Mouse (Mus musculus) mouse embryonic stem cell (cell line): ENCODE measurements around the gene Pde11a.
"Not testable (repeated sequence)": the region's sequence is repeated elsewhere in the genome, so short reads cannot be mapped to it uniquely, and the experiment has no call there.

ENCODE experiments used
- in situ Hi-C, 2 experiments: fragments of 300-500 bp; cut with MboI; formaldehyde crosslinking; loops; 1 replicate in 1 of 2; 3 replicates in 1 of 2; pipeline ENCODE4 v1.14.3; 2019 to 2020; ENCODE audit warnings: low sequenced_read_pairs in 2 of 2, low pct_unique_long_range_greater_than_20kb in 1 of 2, mixed read lengths in 1 of 2; ENCODE audit not compliant: unreplicated experiment in 1 of 2

The Pde11a gene

DNA sequence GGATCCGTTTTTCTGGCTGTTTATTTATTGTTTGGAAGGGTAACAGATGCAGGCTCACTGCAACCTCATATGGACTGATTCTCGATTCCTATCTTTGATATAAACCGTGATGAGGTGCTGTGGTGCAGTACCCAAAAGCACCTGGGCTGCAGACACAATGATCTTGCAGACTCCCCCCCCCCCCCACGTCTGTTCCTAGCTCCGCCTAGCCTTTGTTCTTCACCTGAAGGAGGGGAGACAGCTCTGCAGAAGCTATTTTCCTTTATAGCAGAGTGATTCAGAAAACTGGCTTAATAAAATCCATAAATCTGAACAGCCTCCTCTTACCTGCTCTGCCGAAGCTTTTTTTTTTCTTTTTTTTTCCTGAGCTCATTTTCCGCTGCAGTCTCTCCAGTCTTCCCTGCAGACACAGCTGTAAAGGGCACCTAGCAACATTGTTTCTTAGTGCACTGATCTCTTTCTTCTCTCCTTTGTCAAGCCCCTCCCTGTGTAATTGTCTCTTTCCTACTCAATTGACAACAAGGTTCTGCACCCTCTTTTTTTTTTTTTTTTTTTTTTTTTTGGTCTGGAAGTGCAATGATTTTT is 349.7 kb downstream of the Pde11a start:
- in situ Hi-C loops = loop anchor here in 1 of 2 experiments (5.0 kb wide), 1 partner anchor 78 kb away; no protein-coding TSS in a partner anchor

DNA sequence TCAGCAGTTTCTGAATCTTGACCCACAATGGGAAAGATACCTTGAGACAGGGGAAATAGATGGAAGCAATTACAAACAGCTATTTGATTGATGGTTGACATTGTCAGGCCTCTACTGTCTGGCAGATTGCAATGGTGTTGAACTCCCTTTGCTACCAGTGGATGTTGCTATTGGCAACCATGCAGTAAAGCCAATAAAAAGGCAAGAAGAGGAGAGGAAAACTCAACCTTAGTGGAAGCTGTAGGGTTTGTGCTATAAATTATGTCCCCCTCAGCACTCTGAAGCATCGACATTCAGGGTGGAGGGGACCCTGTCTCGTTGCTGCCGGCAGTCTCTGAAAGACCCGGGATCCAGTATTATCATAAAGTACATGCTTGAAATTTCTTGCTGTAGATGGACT is 350.2 kb downstream of the Pde11a start:
- in situ Hi-C loops = loop anchor here in 1 of 2 experiments (5.0 kb wide), 1 partner anchor 79 kb away; no protein-coding TSS in a partner anchor

DNA sequence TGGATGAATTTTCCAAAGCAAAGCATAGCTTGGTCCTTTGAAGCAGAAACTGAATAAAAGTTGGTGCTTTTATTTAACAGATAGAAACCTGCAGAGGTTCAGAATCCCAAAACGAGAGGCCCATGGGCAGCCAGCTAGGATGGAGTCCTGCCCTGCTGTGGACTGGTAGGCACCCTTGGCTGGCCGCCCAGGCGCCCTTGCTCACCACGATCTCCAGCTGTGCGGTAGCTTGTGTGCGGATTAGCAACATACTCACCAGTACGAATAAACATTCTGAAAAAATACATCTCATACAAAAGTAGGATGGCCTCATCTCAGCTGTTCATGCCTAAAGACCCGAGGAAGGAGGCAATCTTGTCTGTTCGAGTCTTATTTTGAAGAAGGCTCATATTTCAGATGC is 350.8 kb downstream of the Pde11a start:
- in situ Hi-C loops = loop anchor here in 1 of 2 experiments (5.0 kb wide), 1 partner anchor 80 kb away; no protein-coding TSS in a partner anchor

DNA sequence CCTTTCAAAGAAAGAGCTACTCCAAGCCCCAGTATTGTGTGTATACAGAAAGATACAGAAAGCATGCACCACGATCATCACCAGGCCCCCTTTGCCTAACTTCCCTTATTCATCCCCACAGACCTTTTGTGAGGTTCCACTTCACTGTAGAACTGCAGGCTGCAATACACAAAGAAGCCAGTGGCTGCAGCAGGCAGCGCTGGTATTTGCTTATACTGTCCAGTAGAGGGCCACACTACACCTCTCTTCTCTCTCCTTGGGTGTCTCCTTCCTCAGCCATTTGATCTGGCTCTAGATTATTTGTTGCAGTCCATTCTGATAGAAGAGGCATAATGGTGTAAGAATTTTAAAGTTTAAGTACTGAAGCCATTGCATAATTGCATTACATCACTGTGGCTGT is 353.4 kb downstream of the Pde11a start:
- in situ Hi-C loops = loop anchor here in 1 of 2 experiments (5.0 kb wide), 1 partner anchor 82 kb away; no protein-coding TSS in a partner anchor

DNA sequence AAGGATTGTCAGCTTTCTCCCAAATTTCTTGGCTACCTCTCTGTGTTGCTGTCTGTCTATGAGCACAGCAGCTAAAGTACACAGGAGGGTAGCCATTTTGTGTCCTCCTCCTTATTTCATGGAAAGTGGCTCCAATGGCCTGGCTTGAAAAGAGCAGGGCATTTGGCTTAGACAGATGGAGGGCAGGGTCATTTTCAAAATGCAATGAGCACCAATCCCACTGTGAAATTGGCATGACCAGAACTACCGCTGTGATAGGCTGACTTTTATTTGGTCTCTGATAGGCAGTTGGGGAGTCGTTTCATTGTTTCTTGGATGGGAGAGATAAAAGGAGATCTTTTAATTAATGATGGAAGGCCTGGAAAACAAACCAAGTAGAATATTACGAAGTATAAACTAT is 354.7 kb downstream of the Pde11a start:
- in situ Hi-C loops = no loop called here

DNA sequence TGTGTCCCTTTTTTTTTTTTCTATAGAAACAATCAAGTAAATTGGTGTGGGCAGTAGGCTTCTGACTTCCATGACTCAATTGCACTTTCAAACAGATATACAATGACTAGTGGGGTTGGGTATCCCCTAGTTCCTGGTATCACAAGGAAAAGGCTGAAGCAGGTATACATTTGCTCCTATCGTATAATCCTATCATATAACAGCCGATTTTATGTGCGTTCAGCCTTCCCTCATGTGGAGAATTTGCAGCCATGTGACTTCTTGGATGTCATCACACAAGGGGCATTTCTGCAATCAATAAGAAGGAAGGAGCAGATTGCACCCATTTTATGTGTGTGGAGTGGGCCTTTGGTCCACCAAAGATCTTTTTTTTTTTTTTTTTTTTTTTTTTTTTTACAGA is 355.5 kb downstream of the Pde11a start:
- in situ Hi-C loops = no loop called here

DNA sequence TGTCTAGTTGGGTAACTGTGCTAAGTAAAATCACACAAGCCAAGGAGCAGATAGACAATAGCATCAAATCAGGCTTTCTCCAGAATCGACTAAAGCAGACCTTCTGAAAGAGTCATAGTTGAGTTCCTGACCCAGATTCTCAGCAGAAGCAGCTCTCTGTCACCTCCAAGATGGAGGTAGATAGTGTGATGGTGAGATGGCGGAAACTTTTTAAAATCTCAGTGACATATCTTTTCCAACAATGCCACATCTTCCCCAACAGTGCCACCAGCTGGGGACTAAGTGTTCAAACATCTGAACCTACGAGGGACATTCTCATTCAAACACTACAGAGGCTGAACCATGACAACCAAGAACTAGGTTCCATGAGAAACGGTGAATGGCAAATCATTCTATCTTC is 355.9 kb downstream of the Pde11a start:
- in situ Hi-C loops = no loop called here

DNA sequence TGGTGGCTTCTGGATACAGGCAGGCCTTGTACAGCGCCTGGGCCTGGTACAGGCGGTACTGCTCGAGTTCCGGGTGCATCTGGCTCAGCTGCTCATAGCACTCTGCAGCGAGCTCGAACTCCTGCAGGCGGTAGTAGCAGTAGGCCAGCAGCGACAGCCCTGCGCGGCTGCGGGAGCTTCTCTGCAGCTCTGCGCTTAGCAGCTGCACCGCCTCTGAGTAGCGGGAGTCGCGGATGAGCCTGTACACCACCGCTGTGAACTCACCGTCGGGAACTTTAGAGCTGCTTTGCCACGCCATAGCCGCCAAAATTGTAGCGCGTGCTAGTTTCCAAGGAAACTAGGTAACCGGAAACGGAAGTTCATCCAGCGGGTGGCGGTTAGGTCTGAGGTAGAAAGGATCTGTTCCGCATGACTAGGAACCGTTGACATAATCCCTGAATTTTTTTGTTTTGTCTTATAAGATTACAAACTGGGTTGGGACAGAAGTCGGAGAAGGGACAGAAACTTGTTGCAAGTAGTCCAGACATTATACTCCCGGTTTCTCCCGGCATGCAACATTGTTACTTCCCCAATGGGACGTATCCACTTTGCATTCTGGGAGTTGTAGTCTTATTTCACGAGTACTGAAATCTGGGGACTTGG is 357.0 kb downstream of the Pde11a start, which contains the start of gene Ttc30a1:
Gene Ttc30a1, minus strand, starts transcription at position 528 of the 642 bp plus-strand sequence.
- in situ Hi-C loops = not testable (repeated sequence)

DNA sequence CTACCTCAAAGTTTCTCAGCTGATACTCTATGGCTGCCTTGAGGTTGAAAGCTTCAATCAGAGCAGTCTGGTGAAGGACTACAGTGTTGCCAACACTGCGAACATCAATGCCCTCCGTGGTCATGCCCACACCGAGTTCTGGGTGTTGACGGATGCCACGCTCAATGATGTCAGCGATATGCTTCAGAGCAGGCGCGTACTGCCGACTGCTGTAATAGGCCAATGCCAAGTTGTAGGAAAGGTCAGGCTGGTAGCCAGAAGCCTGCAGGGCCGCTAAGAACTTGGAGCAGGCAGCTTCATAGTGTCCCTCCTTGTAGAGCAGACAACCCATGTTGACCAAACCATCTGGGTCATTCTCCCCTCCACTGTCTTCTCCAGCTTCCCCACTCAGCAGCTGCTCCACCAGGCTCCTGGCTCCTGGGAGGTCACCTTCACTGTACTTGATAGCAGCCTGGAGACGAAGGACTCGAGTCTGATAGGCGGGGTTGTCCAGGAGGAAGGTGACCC is 357.6 kb downstream of the Pde11a start:
- in situ Hi-C loops = not testable (repeated sequence)

DNA sequence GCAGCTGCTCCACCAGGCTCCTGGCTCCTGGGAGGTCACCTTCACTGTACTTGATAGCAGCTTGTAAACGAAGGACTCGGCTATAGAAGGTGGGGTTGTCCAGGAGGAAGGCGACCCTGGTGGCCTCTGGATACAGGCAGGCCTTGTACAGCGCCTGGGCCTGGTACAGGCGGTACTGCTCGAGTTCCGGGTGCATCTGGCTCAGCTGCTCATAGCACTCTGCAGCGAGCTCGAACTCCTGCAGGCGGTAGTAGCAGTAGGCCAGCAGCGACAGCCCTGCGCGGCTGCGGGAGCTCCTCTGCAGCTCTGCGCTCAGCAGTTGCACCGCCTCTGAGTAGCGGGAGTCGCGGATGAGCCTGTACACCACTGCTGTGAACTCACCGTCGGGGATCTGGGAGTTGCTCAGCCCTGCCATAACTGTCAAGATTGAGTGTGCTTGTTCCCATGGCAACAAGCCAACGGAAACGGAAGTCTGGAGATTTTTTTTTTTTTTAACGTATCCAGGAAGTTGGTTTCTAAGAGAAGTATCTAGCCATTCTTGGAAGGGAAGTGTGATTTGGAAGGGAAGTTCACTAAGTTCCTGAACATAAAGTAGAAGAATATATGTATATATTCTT is 360.7 kb downstream of the Pde11a start, which contains the start of gene Ttc30a2:
Gene Ttc30a2, minus strand, starts transcription at position 419 of the 617 bp plus-strand sequence.
- in situ Hi-C loops = not testable (repeated sequence)

DNA sequence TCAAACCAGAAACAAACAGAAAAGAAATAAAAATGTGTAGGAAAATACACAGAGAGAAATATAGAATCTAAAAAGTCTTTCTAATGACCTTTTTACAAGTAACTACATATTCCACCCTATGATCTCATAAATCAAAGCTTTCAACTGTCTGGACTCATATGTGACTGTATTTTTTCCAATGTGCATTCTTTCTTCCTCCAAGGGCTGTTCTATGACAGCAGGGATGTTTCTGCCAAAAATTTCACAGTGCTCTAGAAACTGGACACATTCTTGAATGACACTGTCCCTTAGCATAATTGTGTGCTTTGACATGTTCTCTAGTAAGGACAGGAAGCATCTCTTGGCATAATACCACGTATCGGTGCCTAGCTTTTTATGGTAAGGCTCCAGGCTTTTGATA is 362.5 kb downstream of the Pde11a start:
- in situ Hi-C loops = not testable (repeated sequence)

DNA sequence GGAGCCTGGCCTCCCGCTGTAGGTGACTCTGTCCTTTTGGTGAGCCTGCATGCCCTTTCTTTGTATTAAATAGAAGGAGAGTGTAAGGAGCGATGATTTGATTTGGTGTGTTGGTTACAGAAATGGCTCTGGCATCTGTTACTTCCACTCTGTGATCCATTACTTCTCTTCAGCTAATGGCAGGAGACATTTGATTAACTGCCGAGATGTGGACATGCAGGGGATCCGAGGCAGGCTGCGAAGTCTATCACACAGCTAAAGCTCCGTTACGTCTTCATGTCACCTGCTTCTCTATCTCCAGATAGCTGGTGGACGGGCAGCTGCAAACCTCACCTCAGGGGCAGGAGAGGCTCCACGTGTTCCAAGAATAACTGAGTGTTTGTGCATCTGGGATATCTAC is 364.4 kb downstream of the Pde11a start:
- in situ Hi-C loops = loop anchor here in 1 of 2 experiments (25.0 kb wide), 1 partner anchor 362 kb away; no protein-coding TSS in a partner anchor

DNA sequence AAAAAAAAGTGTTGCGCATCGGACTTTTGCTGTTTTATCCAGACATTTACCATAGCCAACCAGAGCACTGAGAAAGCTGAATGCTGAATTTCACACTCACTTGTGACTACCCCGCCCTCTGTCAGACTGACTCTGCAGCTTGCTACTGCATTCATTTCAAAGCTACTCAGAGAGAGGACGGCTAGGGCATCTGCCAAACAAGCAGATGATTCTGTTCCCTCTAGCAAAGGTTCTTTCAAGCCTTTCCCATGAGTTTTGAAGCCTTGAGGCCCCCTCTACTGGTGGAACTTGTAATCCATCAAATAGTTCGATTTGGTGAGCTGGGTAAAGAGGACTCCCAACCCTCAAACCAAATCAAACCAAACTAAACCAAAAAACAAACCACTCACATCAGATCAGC is 373.6 kb downstream of the Pde11a start:
- in situ Hi-C loops = loop anchor here (5.0 to 25.0 kb wide), 4 partner anchors 173 to 360 kb away; no protein-coding TSS in a partner anchor

DNA sequence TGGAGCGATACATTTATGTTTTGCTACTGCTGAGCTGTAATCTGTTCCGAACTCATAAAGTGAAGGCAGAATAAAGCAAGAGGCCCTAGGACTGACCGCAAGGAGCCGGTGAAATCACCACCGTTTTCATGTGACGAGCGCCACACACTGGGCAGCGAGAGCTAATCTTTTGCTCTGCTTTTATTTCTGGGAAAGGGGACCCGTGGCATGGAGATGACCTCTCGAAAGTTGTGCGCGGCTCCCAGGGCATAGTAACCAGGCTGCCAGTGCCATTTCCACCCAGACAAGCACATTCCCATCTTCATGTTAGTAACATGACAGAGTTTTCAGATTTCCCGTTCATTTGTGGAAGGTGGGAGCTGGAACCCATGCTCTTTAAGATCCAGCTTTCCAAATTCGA is 374.1 kb downstream of the Pde11a start:
- in situ Hi-C loops = loop anchor here (5.0 to 25.0 kb wide), 4 partner anchors 172 to 360 kb away; no protein-coding TSS in a partner anchor

DNA sequence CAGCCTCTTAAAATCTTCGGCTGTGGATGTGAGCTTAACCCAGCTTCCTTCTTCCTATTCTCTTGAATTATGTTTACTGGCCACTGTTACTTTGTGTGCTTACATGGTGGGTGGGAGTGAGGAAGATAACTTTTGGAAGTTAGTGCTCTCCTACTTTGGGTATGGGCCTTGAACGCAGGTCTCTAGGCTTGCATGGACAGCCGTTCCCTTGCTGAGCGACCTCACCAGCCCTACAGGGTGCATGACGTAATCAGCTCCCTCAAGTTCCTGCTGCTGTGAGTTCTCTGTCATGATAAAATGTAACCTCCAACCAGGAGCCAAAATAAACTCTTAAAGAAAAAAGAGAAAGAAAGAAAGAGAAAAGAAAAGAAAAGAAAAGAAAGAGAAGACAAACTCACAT is 374.5 kb downstream of the Pde11a start:
- in situ Hi-C loops = loop anchor here (5.0 to 25.0 kb wide), 4 partner anchors 172 to 359 kb away; no protein-coding TSS in a partner anchor

DNA sequence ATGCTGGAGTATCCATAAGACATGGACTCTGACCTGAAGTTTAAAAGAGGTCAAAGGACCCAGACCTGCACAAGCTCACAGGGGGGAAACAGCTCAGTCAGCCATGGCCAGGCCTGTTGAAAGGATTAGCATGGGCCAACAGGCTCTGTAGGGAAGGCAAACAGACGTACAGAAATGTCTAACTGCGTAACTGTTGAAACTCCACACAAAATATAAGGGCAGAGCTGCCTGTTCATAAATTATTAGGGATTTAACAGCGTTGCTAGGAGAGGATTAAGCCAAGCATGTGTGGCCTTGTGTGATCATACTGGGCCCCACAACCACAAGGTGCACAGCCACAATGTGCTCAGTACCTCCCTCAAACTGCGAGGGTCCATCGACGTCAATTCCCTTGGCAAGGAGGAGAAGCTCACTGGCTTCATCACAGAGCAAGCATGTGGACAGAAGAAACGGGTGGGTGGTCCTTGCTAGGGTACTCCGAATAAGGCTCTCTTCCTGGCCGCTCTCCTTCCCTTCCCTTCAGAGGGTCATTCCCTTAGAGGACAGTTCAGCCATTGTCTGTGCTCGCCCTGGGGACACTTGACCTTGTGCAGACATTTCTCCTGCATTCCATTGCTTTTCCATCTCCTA is 375.2 kb downstream of the Pde11a start:
- in situ Hi-C loops = loop anchor here (5.0 to 25.0 kb wide), 4 partner anchors 171 to 359 kb away; no protein-coding TSS in a partner anchor

DNA sequence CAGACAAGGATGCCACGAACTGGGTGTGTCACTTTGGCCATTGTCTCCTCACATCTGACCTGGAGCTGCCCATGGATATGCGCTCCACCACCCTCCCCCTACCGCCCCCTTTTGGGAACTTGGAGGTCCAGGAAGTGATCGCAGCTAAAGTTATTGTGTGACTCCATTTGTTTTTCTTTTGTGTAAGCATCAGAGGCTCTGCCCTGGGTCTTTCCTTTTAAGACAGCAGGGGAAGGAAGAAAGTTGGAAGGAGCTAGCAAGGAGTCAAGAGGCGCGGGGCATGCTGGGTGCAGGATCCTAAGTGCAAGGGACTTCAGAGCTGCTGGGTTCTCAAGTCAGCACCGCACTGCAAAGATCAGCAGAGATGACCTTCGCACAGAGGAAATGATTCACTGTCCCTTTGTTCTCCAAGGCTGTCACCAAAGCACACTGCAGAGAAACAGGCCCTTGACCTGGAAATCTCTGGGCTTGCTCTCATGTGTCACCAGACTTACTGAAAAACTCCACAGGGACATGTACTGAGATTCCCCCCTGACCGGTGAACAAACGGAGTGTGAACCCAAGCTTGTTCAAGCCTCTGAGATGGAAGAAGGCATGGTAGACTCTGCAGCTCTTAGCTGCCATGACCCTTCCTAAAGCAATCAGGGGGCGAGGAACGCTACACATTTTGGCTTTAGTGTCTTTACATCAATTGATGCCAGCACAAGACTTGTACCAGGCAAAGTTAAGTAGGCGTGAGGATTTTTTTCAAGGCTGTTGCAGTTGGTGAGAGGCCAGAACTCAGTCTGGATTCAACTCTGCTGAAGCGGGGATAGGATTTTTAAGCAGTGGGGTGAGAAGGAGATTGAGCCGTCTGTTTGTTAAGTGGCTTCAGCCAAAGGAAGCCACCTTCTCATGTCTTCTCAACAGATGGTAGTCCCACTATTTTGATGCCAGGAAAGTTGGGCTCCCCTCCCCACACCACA is 377.9 kb downstream of the Pde11a start:
- in situ Hi-C loops = loop anchor here (5.0 to 25.0 kb wide), 4 partner anchors 168 to 356 kb away; no protein-coding TSS in a partner anchor
